ENCODE assay signal across 11 mouse cellular contexts in genomic region chr1:156183176-156183958, GRCm38 (mm10). TPM values are rescaled to one million over a fixed set of nuclear protein-coding genes. Genes with fewer than 3 reads are reported as not detected.
A peak's percentile ranks its signal among the peaks of the same experiment; 100 is the strongest.
DNase-seq lines count a peak whose midpoint lies in the region; ATAC-seq and TF ChIP-seq lines count a peak whose summit lies in the region.
"Had no signal": no experiment of that assay in that cellular context is flagged by ENCODE, and none has a peak within 500 bp of the region (broad histone marks: within the 10 kb centered on the region; RNA-seq: fewer than 3 reads in every experiment).

No protein-coding gene starts in this region.

- WGBS in hindbrain, embryonic 10.5 days = 58% methylated on average over 6 of the region's 6 CpGs
- WGBS in hindbrain, postnatal 0 days = 15% methylated on average over 6 of the region's 6 CpGs
- WGBS in stomach, embryonic 14.5 days = 24% methylated on average over 6 of the region's 6 CpGs
- 22% methylated on average over 6 of the region's 6 CpGs for WGBS in stomach, postnatal 0 days
- 47% methylated on average over 6 of the region's 6 CpGs for WGBS in limb, embryonic 13.5 days

- H3K4me3 ChIP-seq in hindbrain, embryonic 10.5 days = no peak overlapping the region
- no peak overlapping the region for H3K4me3 ChIP-seq in hindbrain, postnatal 0 days (ENCODE audit: low read length)
- H3K4me3 ChIP-seq in stomach, embryonic 14.5 days (ENCODE audit: low read depth, low read length) = no peak overlapping the region
- H3K4me3 ChIP-seq in stomach, postnatal 0 days (ENCODE audit: low read depth, low read length) = no peak overlapping the region
- H3K4me3 ChIP-seq in limb, embryonic 13.5 days = no peak overlapping the region
- H3K4me3 ChIP-seq: heart, adult 2 months had no signal

- no peak overlapping the region for H3K9ac ChIP-seq in hindbrain, postnatal 0 days (replicated peaks; ENCODE audit: low read length)
- H3K9ac ChIP-seq in stomach, embryonic 14.5 days (replicated peaks; ENCODE audit: low read depth, low read length) = no peak overlapping the region
- H3K9ac ChIP-seq in stomach, postnatal 0 days (ENCODE audit: low read length) = no peak overlapping the region
- no peak overlapping the region; the same call in 1 of the 2 replicates for H3K9ac ChIP-seq in limb, embryonic 13.5 days

- no peaks in the 10 kb centered on the region for H3K27me3 ChIP-seq in hindbrain, embryonic 10.5 days (ENCODE audit: insufficient read depth, poor library complexity, severe bottlenecking)
- H3K27me3 ChIP-seq in hindbrain, postnatal 0 days (ENCODE audit: insufficient read depth, low read length) = no peaks in the 10 kb centered on the region
- H3K27me3 ChIP-seq in stomach, embryonic 14.5 days (ENCODE audit: control insufficient read depth, insufficient read depth, low read length) = no peaks in the 10 kb centered on the region
- no peaks in the 10 kb centered on the region for H3K27me3 ChIP-seq in stomach, postnatal 0 days (ENCODE audit: control insufficient read depth, insufficient read depth, low read length)
- no peaks in the 10 kb centered on the region for H3K27me3 ChIP-seq in limb, embryonic 13.5 days

- ATAC-seq in hindbrain, postnatal 0 days = no peak
- ATAC-seq in stomach, embryonic 14.5 days (ENCODE audit: insufficient number of reproducible peaks, insufficient read depth, low FRiP score, low read depth) = no peak
- ATAC-seq in stomach, postnatal 0 days (ENCODE audit: low FRiP score, low TSS enrichment) = no peak
- ATAC-seq in limb, embryonic 13.5 days (ENCODE audit: low FRiP score, low read depth) = no peak
- ATAC-seq: CD4-positive, CD25-positive, alpha-beta regulatory T cell, adult 4 months had no signal

- TF ChIP-seq EP300 in stomach, postnatal 0 days (optimal IDR thresholded peaks at IDR 0.05) = no peak

- TF ChIP-seq CTCF in hindbrain, postnatal 0 days (IDR thresholded peaks at IDR 0.05; ENCODE audit: low read depth) = no peak
- no peak for TF ChIP-seq CTCF in stomach, postnatal 0 days (IDR thresholded peaks at IDR 0.05; ENCODE audit: low read depth)

- no peaks in the 10 kb centered on the region for H3K36me3 ChIP-seq in hindbrain, embryonic 10.5 days
- no peaks in the 10 kb centered on the region for H3K36me3 ChIP-seq in hindbrain, postnatal 0 days (ENCODE audit: insufficient read depth, low read length)
- H3K36me3 ChIP-seq in stomach, embryonic 14.5 days (ENCODE audit: control insufficient read depth, insufficient read depth, low read length) = no peaks in the 10 kb centered on the region
- H3K36me3 ChIP-seq in stomach, postnatal 0 days (ENCODE audit: control insufficient read depth, insufficient read depth, low read length) = no peaks in the 10 kb centered on the region
- no peaks in the 10 kb centered on the region for H3K36me3 ChIP-seq in limb, embryonic 13.5 days

- H3K27ac ChIP-seq in hindbrain, embryonic 10.5 days = peak overlapping the region; percentile 75
- no peak overlapping the region for H3K27ac ChIP-seq in hindbrain, postnatal 0 days
- peak overlapping the region; percentile 61; the same call in 1 of the 2 replicates for H3K27ac ChIP-seq in stomach, embryonic 14.5 days (ENCODE audit: low read length)
- no peak overlapping the region for H3K27ac ChIP-seq in stomach, postnatal 0 days (replicated peaks)
- peak overlapping the region; percentile 61; the same call in 1 of the 2 replicates for H3K27ac ChIP-seq in limb, embryonic 13.5 days
- H3K27ac ChIP-seq: heart, adult 2 months had no signal

- H3K9me3 ChIP-seq in hindbrain, embryonic 10.5 days = no peaks in the 10 kb centered on the region
- 0 out of 2 replicates have a peak, but pooled peaks cover 3% of the 10 kb centered on the region for H3K9me3 ChIP-seq in hindbrain, postnatal 0 days (ENCODE audit: low read length)
- no peaks in the 10 kb centered on the region for H3K9me3 ChIP-seq in stomach, embryonic 14.5 days (ENCODE audit: control insufficient read depth, low read depth, low read length)
- no peaks in the 10 kb centered on the region for H3K9me3 ChIP-seq in stomach, postnatal 0 days (ENCODE audit: control insufficient read depth, low read length)
- peaks cover 5% of the 10 kb centered on the region; the same call in 1 of the 2 replicates for H3K9me3 ChIP-seq in limb, embryonic 13.5 days

- DNase-seq in hindbrain, embryonic 10.5 days (ENCODE audit: low spot score) = no peak
- DNase-seq in hindbrain, postnatal 0 days (ENCODE audit: low spot score) = no peak
- DNase-seq in stomach, postnatal 0 days (ENCODE audit: low spot score) = no peak
- DNase-seq in thymus, postnatal 36 days = no peak
- DNase-seq in ovary, adult 18-20 months (ENCODE audit: low spot score) = no peak
- no peak for DNase-seq in lung, postnatal 25 days (ENCODE audit: low spot score)
- DNase-seq: heart, adult 2 months had no signal

- no peak overlapping the region for H3K4me2 ChIP-seq in hindbrain, postnatal 0 days (ENCODE audit: low read depth, low read length)
- no peak overlapping the region for H3K4me2 ChIP-seq in stomach, embryonic 14.5 days (replicated peaks; ENCODE audit: low read depth, low read length)
- no peak overlapping the region for H3K4me2 ChIP-seq in stomach, postnatal 0 days (replicated peaks; ENCODE audit: low read depth)
- no peak overlapping the region for H3K4me2 ChIP-seq in limb, embryonic 13.5 days (replicated peaks)

- peaks cover 38% of the 10 kb centered on the region for H3K4me1 ChIP-seq in hindbrain, embryonic 10.5 days (replicated peaks)
- H3K4me1 ChIP-seq in hindbrain, postnatal 0 days (ENCODE audit: insufficient read depth, low read length) = peaks cover 32% of the 10 kb centered on the region
- peaks cover 11% of the 10 kb centered on the region; the same call in 1 of the 2 replicates for H3K4me1 ChIP-seq in stomach, embryonic 14.5 days (ENCODE audit: control insufficient read depth, insufficient read depth, low read length)
- no peaks in the 10 kb centered on the region; the same call in 1 of the 2 replicates for H3K4me1 ChIP-seq in stomach, postnatal 0 days (replicated peaks; ENCODE audit: control insufficient read depth, insufficient read depth)
- peaks cover 33% of the 10 kb centered on the region for H3K4me1 ChIP-seq in limb, embryonic 13.5 days

RNA-seq across cellular contexts. Expression of gene Fam163a, which starts 21.5 kb away (rescaled TPM):
- polyA plus RNA-seq in hindbrain, embryonic 10.5 days (2016; fragmentation: Nextera tagmentation; extraction: Ambion mirVana) = 4.9 and 7.7 TPM in 2 replicates
- total RNA-seq in hindbrain, postnatal 0 days (2014; rRNA removed) = 3.7 and 5.2 TPM in 2 replicates
- polyA plus RNA-seq in hindbrain, postnatal 0 days (2015; fragmentation: Nextera tagmentation; extraction: Ambion mirVana) = 3.4 and 3.5 TPM in 2 replicates
- polyA plus RNA-seq in stomach, embryonic 14.5 days (2014; fragmentation: Nextera tagmentation; extraction: Ambion mirVana) = 6.1 and 7.3 TPM in 2 replicates
- polyA plus RNA-seq in stomach, postnatal 0 days (2015; fragmentation: Nextera tagmentation; extraction: Ambion mirVana) = 1.2 and 1.5 TPM in 2 replicates
- 1.8 and 2.6 TPM in 2 replicates for polyA plus RNA-seq in limb, embryonic 13.5 days (2015; fragmentation: Nextera tagmentation; extraction: Ambion mirVana)
- total RNA-seq: heart, adult 2 months; megakaryocyte progenitor cell, adult 5-6 weeks had no signal
- polyA plus RNA-seq: CD4-positive, CD25-positive, alpha-beta regulatory T cell, adult 4 months had no signal

Comparison
In these comparisons a context has a peak if more than half of its experiments do, and no peak if none do; other contexts are left out.
1. H3K27ac ChIP-seq: peak in hindbrain, embryonic 10.5 days (single experiment), stomach, embryonic 14.5 days (single experiment) and limb, embryonic 13.5 days (single experiment); none in hindbrain, postnatal 0 days (single experiment) and stomach, postnatal 0 days (single experiment).